Mouse (Mus musculus) embryonic facial prominence, embryonic 11.5 days (tissue): ENCODE results near the gene Pgd. TPM values are rescaled to one million over a fixed set of nuclear protein-coding genes. Genes with fewer than 3 reads are reported as not detected.

Experiments used
- ATAC-seq: fragments of 200-750 bp; cut with Nextera tagmentation; replicated peaks from 2 replicates; pipeline ENCODE4 v1.8.0; 2017; ENCODE audit warnings: low read depth; ENCODE audit not compliant: insufficient number of reproducible peaks, low FRiP score, low TSS enrichment
- DNase-seq: peaks from one replicate; pipeline ENCODE4 v3.0.0-alpha.2; 2015; ENCODE audit warnings: low spot score
- H3K27ac ChIP-seq: fragments of 300-500 bp; sonication (generic); replicated peaks from 2 replicates; pipeline ENCODE4 v1.5.1; 2014; ENCODE audit warnings: mild to moderate bottlenecking, low read depth, low read length, control low read depth
- H3K27me3 ChIP-seq: fragments of 300-500 bp; sonication (generic); 2 replicates; pipeline ENCODE4 v1.6.1; 2014; ENCODE audit warnings: mild to moderate bottlenecking, low read length, moderate library complexity, mixed read lengths; ENCODE audit not compliant: control insufficient read depth, insufficient read depth
- H3K36me3 ChIP-seq: fragments of 300-500 bp; sonication (generic); replicated peaks from 2 replicates; pipeline ENCODE4 v1.6.1; 2014; ENCODE audit warnings: low read depth, mild to moderate bottlenecking, low read length, moderate library complexity, mixed read lengths; ENCODE audit not compliant: control insufficient read depth, insufficient read depth
- H3K4me1 ChIP-seq: fragments of 300-500 bp; sonication (generic); 2 replicates; pipeline ENCODE4 v1.6.1; 2014; ENCODE audit warnings: low read length, mixed read lengths; ENCODE audit not compliant: control insufficient read depth, insufficient read depth
- H3K4me2 ChIP-seq: fragments of 300-500 bp; sonication (generic); 2 replicates; pipeline ENCODE4 v1.6.1; 2014; ENCODE audit warnings: low read depth, mild to moderate bottlenecking, control low read depth, low read length, moderate library complexity
- H3K4me3 ChIP-seq: fragments of 300-500 bp; sonication (generic); 2 replicates; pipeline ENCODE4 v1.5.1; 2014; ENCODE audit warnings: low read depth, low read length, control low read depth
- H3K9ac ChIP-seq: fragments of 300-500 bp; sonication (generic); replicated peaks from 2 replicates; pipeline ENCODE4 v1.6.1; 2014; ENCODE audit warnings: mild to moderate bottlenecking, control low read depth, low read length
- H3K9me3 ChIP-seq: fragments of 300-500 bp; sonication (generic); replicated peaks from 2 replicates; pipeline ENCODE4 v1.6.1; 2016; ENCODE audit warnings: mild to moderate bottlenecking, low read length, inconsistent platforms, mixed read lengths; ENCODE audit not compliant: control insufficient read depth
- WGBS: fragments of 180-500 bp; shearing (Covaris S2); extraction: QIAGEN DNeasy Blood & Tissue Kit; methylation state at CpG from one replicate; pipeline ENCODE4 v1.1.7; 2014; 5-methylcytosine and 5-hydroxymethylcytosine counted together
- polyA plus RNA-seq: library from polyadenylated mRNA; unstranded; fragments of >200 nt; fragmentation: Nextera tagmentation; extraction: Ambion mirVana; gene quantifications from 2 replicates; pipeline ENCODE4 v1.2.1, GENCODE M21; 2014

Pgd gene
- polyA plus RNA-seq, 1 experiment from 2014 or later: 44.5 TPM

DNA sequence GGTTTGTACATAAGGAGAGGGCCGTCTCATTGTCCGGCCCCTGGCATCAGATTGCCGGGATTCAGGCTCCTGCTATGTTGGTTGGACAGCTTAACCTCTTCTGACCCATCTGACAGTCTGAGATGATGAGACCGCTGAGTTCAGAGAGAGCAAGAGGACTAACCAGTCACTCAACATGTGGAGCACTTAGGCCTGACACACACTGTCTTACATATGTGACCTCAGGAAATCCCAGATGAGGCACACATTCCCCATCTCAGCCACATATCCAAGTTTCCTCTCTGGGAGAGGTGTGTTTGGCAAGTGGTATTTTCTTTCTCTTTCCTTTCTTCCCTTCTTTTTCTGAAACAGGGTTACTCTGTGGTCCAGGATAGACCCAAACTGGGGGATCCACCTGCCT, 21.4 kb downstream of the Pgd start:
- no peaks in the 10 kb centered on the region for H3K4me1 ChIP-seq
- no peak overlapping the region for H3K4me2 ChIP-seq
- H3K9me3 ChIP-seq: no peaks in the 10 kb centered on the region
- no peaks in the 10 kb centered on the region for H3K27me3 ChIP-seq
- no peaks in the 10 kb centered on the region for H3K36me3 ChIP-seq
- 64% methylated on average over 4 of the region's 4 CpGs for WGBS
- ATAC-seq (no peak), DNase-seq (no peak)
- no peak overlapping the region for H3K4me3 ChIP-seq
- H3K9ac ChIP-seq: no peak overlapping the region
- H3K27ac ChIP-seq: no peak overlapping the region

DNA sequence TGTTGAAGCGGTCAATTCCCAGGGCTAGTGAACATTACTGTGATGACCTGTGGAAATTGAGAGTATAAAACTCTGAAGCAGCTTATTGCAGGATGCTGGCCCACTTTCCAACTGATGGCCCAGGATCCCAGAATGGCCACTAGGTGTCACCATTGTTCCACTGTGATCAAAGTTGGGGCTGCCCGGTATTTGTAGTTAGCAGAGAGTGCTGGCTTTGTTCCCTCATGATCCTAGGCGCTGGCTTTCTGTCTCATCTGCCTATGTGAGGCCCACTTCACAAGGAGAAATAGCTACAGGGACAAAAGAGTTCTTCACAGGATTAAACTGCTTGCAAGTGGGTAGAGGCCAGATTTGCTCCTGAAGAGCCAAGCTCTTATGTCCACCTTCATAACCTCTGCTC, 22.1 kb downstream of the Pgd start:
- WGBS: 6% methylated on average over 3 of the region's 3 CpGs
- Histone ChIP-seq H3K4me3 (no peak overlapping the region), H3K27me3 (no peaks in the 10 kb centered on the region), H3K4me1 (no peaks in the 10 kb centered on the region), H3K4me2 (no peak overlapping the region), H3K9ac (0 out of 2 replicates have a peak overlapping the region, but pooled peaks have one; percentile 22), H3K36me3 (no peaks in the 10 kb centered on the region), H3K9me3 (no peaks in the 10 kb centered on the region), H3K27ac (no peak overlapping the region)
- DNase-seq (peak; percentile 93), ATAC-seq (peak; percentile 82)

DNA sequence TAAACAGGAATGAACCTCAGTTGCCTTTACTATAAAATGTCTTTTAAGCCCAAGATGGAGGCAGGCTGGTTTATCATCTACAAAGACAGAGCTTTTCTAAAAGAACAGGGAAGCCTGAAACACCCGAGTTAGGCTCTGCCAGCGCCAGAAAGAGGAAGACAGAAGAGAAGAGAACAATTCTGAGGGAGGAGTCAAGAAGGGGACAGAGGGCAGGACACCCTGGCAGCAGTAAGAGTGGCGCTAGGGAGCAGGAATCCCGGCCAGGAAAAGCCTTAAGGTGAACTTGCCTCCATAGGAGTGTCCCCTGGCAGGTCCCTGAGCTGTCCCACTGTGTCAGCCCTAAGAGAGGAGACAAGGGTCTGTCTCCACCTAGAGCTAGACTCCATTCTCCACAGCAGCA, 23.0 kb downstream of the Pgd start:
- ATAC-seq (no peak), DNase-seq (no peak)
- H3K9ac ChIP-seq: no peak overlapping the region
- H3K4me1 ChIP-seq: no peaks in the 10 kb centered on the region
- H3K27ac ChIP-seq: no peak overlapping the region
- no peak overlapping the region for H3K4me3 ChIP-seq
- H3K27me3 ChIP-seq: no peaks in the 10 kb centered on the region
- H3K4me2 ChIP-seq: no peak overlapping the region
- WGBS: 40% methylated on average over 4 of the region's 4 CpGs
- no peaks in the 10 kb centered on the region for H3K36me3 ChIP-seq
- H3K9me3 ChIP-seq: no peaks in the 10 kb centered on the region

DNA sequence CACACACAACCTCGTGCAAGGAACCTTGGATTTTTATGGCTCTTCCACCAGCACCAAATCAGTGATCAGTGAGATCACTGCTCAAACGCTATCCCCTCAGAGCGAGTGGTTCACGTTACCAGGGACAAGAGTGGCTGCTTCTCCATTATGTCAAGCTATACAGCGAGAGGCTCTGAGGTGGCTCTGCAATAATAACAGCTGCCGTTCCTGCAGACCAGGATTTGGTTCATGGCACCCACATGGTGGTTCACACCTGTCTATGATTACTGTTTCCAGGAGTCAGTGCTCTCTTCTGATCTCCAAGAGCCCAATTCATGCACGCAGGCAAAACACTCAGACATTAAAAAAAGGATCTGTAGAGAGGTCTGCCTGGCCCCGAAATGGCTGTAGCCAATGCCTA, 28.1 kb downstream of the Pgd start:
- DNase-seq (peak; percentile 30), ATAC-seq (no peak)
- Histone ChIP-seq H3K27me3 (no peaks in the 10 kb centered on the region), H3K4me1 (no peaks in the 10 kb centered on the region), H3K4me3 (no peak overlapping the region), H3K4me2 (no peak overlapping the region), H3K9ac (no peak overlapping the region), H3K9me3 (no peaks in the 10 kb centered on the region), H3K27ac (no peak overlapping the region), H3K36me3 (no peaks in the 10 kb centered on the region)
- WGBS: 63% methylated on average over 8 of the region's 8 CpGs

DNA sequence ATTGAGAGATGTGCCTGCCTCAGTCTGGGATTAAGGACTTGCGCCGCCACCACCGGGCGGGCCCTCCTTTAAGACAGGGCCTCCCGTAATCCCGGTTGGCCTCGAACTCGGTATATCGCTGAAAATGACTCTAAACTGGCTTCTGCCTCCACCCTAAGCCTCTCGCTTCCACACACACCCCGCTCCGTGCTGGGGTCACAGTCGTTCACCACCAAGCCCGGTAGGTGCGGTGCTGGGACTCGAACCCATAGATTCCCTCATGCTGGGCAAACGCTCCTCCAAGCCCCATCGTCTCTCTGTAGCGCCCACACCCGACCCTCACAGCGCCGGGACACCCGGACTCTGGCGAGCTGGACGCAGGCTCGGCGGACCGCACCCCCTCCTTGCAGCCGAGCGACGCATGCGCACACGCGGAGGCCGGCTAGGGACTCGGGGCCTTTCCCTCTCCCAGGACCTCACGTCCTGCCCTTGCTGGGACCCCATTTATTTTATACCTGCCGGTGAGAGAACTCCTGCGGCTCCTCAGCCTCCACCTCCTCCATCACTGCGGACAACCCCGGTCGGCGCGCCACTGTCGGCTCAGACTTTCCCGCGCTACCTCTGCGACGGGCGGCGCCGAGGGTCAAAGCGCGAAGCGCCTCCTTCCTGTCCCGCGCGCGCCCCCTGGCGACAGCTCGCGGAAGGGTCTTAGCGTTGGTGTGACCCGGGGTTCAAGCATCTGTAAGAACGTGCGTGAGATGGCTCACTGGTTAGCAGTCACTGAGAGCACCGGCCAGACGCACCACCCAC, 29.4 kb downstream of the Pgd start, which contains the start of gene Cenps:
TSS of gene Cenps (minus strand) at position 648 of the 789 bp plus-strand sequence.
- 1% methylated on average over 68 of the region's 68 CpGs for WGBS
- peak; percentile 87 for ATAC-seq
- H3K36me3 ChIP-seq: no peaks in the 10 kb centered on the region

DNA sequence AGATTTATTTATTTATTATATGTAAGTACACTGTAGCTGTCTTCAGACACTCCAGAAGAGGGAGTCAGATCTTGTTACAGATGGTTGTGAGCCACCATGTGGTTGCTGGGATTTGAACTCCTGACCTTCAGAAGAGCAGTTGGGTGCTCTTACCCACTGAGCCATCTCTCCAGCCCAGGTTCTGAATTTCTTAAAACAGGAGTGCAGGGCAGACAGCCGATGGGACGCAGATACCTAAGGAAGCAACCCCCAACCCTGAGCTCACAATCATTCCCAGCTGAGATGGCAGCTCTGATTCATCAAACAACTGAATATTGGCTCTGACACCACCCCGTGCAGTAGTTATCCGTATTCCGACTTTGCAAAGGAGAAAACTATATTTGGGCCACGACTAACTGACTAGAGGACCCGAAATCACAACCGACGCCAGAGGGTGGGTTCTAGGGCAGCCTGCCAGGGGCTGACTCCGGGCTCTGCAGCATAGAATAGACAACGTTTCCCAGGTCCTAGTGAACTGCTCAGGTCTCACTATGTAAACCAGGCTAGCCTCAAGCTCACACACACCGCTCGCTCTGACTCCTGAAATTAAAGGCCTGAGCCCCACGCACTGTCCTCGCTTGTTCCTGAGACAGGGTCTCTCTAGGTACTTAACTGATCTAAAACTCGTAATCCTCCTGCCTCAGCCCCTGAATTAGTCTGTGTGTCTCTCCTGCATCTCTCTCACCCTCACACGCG, 30.3 kb downstream of the Pgd start:
- Histone ChIP-seq H3K36me3 (no peaks in the 10 kb centered on the region), H3K4me1 (no peaks in the 10 kb centered on the region), H3K9ac (peak overlapping the region; percentile 79), H3K4me2 (peak overlapping the region; percentile 63), H3K27me3 (no peaks in the 10 kb centered on the region), H3K9me3 (no peaks in the 10 kb centered on the region), H3K27ac (0 out of 2 replicates have a peak overlapping the region, but pooled peaks have one; percentile 5), H3K4me3 (peak overlapping the region; percentile 59)
- WGBS: 55% methylated on average over 18 of the region's 18 CpGs
- no peak for ATAC-seq
- DNase-seq: peak; percentile 40

More for the DNA sequence above, 29.4 kb downstream of the Pgd start, which contains the start of gene Cenps:
- H3K9me3 ChIP-seq: no peaks in the 10 kb centered on the region
- H3K4me3 ChIP-seq: peak within 1 kb of the TSS; percentile 59
- peak; percentile 96 for DNase-seq
- no peaks in the 10 kb centered on the region for H3K27me3 ChIP-seq
- H3K9ac ChIP-seq: peak within 1 kb of the TSS; percentile 79
- H3K27ac ChIP-seq: peak within 1 kb of the TSS; percentile 95
- no peaks in the 10 kb centered on the region for H3K4me1 ChIP-seq
- peak within 1 kb of the TSS; percentile 63 for H3K4me2 ChIP-seq

DNA sequence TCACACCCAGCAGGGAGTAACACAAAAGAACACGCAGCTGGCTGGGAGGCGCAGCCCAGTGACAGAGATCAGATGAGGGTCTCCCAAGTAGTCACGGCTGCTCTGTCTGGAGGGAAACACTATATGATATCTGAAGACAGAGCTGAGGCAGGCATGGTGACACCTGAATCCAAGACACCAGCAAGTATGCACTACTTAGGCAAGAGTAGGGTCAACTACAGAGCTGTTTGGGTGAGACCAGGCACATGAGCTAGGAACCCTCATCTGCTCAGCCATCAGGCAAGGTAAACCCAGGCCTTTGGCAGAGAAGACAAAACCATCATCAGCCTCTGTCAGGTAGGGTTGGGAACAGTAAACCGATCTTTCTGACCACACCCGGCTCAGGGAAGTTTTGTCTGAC, 33.2 kb downstream of the Pgd start:
- 83% methylated on average over 5 of the region's 5 CpGs for WGBS

More for the DNA sequence above, 33.2 kb downstream of the Pgd start:
- Histone ChIP-seq H3K9ac (no peak overlapping the region), H3K4me2 (no peak overlapping the region), H3K27ac (no peak overlapping the region), H3K36me3 (peaks cover 5% of the 10 kb centered on the region), H3K9me3 (no peaks in the 10 kb centered on the region), H3K27me3 (no peaks in the 10 kb centered on the region), H3K4me1 (no peaks in the 10 kb centered on the region), H3K4me3 (no peak overlapping the region)
- no peak for ATAC-seq
- no peak for DNase-seq
